Mouse (Mus musculus) NIH3T3 (cell line): ENCODE results near the gene Plxnc1.
A peak's percentile ranks its signal among the peaks of the same experiment; 100 is the strongest.

Source experiments
- DNase-seq: peaks from one replicate; pipeline ENCODE4 v3.0.0-alpha.2; 2012; ENCODE audit warnings: low read depth

Gene Plxnc1

DNA sequence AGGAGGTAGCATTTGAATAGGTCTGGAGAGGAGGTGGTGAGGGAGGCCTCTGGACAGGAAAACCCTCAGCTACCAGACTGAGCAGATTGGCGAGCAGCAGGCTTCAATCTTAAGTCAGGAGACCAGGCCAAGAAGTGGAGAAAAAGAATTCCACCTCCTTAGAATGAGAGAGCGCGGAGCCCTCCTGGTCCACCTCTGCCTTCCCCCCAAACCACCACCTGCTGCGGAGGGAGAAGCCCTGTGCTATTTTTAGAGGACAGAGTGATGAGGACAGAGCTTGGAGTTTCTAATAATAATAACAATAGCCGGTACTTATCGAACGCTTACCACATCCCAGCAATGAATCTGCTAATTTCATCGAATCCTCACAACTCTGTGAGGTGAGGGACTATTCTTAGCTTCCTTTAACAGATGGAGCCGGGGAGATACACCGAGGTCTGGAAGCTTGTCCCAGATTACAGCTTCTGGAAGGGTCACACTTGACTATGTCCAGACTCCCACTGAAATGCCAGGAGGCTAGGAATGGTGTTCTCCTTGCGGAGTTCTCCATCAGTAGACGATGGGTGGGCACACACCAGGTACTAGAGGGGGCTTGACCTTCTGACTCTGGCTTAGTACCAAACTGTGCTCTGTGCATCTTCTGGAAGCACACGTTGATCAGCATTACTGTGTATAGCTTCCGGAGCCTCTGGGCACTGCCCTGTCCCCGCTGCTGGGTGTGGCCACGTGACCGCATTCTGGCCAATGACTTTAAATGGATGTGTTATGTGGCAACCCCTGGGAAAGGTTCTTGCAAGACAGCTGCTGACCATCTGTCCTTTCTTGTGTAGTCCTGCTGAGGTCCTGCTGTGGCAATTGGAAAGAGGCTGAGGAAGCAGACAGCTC lies 125.6 kb downstream of the Plxnc1 start:
- no peak for DNase-seq

DNA sequence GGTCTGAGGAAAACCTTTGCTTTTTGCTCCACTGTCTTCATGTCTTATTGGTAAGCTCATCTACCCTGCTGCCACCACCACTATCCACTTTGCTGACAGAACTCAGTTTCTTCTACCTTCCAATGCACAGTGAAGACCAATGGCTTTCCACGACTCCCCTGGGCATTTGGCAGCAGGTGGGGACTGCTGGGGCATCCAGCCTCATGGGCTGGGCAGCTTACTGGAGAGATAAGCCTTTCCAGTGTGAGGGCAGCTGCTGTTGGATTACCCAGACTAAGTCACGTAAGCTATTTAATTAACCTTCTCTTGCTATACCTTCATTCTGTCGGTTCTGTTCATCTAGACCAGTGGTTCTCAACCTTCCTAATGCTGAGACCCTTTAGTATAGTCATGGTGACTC lies 126.5 kb downstream of the Plxnc1 start:
- no peak for DNase-seq

DNA sequence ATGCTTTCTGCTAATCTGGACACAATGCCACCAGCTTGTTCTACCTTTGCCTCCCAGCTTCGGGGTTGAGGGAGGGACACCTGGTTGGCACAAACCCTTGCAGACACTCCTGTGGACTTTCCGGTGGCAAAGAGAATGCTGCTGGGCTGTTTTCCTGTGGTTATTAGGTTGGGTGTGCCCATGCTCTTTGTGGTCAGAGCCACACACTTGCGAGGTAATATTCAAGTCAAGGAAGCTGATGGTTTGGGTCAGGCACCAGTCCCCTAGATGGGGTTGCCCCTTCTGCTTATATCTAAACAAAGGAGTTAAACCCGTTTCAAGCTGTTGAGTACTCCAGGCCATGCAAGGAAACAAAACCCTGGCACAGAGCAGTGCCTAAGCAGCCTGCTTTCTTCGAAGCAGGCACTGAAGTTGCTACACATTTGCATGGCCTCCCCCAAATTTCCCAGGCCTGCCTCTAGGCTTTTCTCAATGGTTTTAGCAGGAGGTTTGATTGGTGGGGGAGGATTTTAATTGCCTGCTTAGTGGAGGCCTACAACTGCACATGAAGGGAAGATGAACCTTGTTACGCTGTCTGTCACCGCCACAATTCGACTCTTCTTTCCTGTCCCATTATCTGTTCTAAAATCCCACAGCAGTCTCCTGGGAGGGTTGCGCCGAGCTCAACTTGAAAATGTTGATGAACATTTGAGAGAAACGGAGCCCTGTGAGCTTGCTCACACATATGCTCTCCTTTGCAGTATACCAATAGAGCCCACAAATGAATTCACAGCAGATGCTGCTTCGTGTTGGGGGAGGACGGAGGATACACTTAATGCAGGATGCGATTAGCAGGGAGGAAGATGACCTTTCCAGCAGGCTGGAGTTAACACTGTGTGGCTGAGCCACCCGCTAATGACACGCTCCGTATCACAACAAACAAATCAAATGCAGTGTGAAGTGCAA lies 132.5 kb downstream of the Plxnc1 start:
- no peak for DNase-seq

DNA sequence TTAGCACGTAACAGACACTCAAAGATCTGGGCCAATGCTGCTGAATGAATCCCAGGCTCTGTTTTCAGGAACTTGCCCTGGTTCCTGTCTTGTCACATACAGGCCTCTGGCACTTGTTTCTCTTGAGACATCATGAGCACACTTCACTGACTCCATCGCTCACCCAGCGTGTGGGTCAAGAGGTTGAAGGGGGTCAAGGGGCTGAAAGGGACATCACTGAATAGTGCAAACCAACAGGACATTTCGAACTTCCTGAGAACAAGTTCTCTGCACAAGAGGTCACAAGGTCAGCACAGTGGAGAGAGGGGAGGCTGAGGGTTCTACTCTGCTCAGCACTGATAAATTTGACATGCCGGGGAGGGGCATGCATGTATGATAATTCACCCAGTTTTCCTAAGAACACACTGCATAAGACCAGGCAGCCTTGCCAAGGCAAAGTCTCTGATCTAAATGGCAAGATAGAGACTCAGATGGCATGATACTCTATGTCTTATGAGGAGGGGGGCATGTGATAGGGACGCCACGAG lies 134.6 kb downstream of the Plxnc1 start:
- DNase-seq, result no peak

DNA sequence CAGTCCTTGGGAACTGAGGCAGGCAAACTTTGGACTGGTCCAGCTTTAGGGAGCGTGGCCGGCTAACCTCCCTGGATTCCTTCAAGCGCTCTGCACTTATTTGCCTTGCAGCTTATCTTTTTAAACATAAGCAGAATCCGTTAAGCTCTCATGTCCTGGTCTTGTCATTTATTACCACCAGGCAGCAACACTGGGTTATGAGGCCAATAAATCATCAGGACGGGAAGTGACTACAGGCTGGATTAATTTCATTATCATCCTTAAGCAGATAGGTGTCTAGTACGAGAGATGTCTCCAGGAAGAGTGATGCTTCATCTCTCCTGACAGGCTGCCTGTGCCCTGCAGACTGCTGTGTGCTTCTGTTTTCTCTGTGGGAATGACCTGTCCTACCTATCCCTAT lies 136.4 kb downstream of the Plxnc1 start:
- DNase-seq, result no peak

DNA sequence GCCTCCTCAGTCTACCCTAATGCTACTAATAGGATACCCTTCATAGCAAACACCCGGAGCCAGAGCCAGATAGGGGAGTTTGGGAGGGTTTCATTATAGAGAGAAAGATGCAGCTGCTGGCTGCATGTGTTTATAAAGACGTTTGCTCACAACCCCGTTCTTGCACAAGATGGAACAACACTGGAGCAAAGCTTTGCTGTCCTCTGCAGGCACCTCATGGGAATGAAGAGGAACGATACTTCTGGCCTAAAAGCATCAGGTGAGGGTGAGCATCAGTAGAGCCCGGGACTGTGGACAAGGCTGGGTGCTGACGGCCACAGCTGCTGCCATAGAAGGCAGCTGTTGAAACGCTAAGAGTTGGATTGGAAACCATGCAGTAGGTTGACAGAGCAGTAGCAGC lies 137.3 kb downstream of the Plxnc1 start:
- DNase-seq, result peak; percentile 22

DNA sequence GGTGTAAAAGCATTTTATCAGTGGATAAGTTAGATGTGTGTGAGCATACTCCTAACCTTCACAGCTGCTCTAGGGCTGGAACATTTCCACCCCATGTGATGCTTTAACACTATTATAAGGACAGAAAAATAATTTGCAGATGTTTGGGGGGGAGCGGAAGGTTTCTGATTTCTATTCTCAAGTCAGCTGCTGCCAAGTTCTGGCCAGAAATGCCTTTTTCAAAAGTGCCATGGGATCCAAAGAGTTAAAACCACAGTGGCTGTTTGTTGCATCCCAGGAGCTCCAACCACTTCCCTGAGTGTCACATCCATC lies 139.8 kb downstream of the Plxnc1 start:
- DNase-seq, result peak; percentile 68

DNA sequence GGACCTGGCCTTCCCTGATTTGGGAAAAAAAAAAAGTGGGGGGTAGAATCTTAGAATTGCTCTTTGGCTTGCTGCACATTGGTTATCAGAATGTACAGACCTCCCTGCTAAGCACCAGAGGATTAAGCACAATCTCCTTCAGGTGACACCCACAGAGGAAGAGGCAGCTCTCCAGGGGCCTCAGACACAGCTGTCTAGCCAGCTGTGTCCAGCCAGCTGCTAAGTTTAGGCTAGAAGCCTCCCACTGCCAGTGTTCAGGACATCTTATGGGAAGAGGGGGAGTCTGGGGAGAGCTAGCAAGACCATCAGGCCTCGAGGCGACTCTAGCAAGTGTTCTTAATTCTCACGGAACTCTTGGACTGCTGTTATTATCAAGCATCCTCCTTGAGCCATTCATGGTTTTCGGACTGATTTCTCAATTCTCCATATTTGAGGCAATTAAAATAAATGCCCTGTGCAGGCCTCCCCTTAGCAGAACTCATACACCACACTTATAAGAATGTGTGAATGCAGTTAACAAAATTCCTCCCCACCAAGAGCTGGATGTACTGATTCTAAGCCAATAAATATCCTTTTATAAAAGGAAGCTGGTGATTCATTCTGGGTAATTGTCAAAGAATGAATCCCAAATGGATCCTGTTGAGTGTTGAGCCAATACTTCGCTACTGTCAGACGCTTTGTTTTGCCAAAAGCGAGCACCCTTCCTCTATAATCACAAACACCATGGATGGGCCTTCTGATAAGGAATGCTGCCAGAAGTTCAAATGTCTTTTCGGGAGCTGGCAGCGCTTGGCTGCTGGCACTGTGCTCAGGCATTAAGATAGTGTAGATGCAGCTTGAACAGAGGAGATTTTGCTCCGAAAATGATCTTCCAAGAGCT lies 140.4 kb downstream of the Plxnc1 start:
- no peak for DNase-seq

DNA sequence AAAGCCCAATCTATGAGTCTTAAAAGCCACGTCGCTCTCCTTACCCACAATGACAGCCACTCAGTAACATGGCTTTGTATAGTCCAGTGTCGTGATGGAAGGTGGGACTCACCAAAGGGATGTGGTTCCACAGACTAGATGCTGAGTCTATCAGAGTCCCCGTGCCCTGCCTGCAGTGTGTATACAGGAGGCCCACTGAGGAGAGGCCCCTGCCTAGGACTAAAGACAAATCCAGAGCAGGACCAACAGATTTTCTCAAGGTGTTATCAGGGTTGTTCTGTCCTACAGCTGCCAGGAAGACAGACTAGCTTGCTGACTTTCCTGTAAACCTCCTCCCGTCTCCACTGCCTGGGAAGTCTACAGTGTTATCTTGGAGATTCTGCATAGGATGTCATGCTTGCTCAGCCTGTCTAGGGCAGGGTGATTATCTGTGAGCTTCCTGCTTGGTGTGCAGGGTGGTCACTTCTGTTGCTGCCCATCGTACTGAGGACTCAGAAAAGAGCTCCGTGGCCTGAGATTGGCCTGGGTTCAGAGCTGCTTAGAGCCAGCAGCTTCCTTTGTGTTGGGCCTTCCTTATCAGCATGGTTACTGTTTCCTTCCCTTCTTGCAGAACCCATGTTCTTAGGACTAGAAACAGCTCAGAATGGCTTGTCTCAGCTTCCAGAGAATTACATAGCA lies 143.8 kb downstream of the Plxnc1 start:
- no peak for DNase-seq

DNA sequence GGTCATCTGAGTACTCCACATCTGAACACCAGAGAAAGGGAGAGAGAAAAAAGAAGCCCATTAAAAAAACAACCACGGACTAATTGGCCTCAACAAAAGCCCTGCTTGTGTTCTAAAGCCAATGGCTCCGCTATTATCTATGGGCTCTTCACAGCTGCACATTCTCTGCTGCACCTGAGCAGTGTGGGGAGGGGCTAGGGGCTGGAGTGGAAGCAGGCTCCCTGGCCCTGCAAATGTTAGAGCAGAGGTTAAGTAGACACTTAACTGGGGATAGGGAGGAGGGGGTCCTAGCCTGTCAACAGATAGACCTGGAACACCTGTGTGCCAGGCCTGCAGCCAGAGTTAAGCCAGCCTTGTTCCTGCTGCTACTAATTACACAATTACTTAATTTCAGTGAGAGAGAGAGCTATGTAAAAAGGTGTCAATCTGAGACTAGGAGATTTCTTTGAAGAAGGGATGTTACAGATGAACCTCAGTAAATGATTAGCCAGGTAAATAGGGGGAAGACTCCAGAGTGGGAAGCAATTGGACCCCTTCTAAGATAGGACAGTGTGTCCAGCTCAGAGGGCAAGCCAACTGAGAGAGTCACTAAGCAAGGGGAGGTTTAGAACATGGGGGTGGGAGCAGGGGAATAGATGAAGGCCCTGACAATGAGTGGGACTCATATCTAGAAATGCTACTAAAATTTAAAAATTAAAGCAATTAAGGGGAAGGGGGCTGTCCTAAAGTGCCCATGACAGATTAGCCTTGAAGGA lies 145.0 kb downstream of the Plxnc1 start:
- DNase-seq, result no peak

DNA sequence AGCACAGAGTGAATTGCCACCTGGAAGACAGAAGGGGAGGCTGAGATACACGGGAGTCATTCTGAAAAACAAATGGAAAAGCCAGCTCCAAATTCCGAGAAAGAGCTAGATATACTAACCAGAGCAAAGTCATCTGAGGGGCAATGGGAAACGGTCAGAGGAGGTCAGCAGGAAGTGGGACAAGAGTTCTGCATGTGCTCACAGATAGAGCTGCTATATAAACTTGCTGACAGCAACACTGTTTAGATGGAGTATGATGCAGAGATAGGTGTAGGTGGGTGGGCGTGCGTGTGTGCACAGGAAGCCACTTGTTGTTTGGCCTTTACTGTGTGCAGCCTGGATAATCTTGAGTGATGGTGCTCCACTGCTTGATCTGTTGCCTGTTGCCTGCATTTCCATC lies 146.5 kb downstream of the Plxnc1 start:
- DNase-seq, result no peak

DNA sequence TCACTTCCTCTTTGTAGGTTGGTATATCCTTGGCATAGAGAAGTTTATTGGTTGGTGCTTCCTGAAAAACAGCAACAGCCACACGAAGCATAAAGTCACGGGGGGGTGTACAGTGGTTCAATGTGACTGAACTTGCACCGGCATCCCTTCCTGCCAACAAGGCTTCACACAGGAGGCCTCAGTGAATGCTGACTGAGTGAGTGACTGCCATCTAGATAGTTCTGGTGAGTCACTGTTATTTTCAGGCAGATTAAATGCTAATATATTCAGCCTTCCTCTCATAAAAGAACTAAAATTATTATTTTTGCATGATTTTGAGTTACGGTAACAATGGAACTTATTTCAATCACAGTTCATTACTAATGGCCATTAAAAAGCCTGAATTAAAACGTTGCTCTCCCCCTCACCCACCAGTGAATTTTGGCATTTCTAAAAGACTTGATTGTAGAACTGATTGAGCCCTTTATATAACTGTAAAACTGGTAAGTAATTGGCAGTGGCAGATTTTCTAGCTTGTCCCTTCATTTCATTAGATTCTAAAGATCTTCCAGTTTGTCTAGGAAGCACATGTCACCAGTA lies 149.9 kb downstream of the Plxnc1 start:
- no peak for DNase-seq

DNA sequence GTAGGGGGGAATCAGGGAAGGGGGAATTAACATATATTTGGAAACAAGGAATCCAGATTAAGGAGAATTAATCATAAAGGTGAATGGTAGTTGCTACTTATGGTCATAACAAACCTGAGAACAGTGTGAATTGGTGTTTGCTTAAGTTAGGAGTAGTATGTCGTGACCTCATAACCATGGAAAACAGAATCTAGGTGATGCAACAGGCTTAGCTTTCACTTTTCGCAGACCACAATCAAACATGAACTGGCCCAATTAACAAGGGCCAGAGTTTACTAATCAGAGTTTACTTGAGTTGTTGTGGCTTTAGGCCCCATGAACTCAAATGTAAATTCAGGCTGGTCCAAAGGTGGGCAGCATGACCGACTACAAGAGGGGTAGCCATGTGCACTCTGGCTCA lies 150.7 kb downstream of the Plxnc1 start:
- DNase-seq, result no peak

DNA sequence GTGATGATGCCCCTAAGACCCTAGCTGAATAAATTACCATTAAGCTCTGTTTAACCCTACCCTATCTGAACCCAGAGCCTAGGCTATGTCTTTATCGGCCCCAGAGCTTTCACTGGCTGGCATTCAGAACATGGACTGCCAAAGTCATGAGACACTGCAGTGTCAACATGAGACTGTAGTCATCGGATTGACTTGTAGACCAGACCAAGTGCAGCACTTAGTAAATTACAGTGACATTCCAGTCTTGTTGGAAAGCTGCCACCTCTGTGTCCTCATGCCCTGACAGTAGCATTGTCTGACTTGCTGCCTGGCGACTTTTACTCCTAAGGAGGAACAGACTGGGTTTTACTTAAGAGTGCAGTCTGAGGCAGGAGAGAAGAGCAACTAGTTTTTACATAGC lies 155.4 kb downstream of the Plxnc1 start:
- DNase-seq, result no peak

DNA sequence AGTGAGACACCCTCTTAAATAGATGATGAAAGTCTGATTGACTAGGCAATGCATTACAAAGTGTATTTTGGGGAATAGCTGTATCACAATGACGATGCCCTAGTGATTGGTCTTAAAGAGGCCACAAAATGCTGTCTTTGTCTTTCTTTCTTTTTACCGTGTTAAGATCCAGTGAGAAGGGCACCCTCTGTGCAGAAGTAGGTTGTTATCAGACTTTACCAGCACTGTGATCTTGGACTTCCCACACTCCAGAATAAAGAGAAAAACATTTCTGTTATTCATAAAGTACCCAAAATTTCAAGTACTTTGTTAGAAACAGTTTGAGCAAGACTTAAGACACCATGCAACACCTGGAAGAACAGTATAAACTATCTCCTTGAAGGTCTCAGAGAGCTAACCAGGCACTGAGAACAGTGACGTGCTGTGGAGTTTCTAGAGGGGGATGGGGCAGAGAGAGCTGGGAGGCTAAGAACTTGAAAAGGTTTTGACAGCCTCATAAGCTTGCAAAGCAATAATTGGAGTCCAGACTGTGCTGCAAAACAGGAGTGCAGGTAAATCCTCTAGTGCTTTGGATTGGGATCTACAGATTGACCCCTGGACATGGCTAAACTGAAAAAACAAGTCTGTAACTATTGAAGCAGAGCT lies 163.9 kb downstream of the Plxnc1 start:
- no peak for DNase-seq

DNA sequence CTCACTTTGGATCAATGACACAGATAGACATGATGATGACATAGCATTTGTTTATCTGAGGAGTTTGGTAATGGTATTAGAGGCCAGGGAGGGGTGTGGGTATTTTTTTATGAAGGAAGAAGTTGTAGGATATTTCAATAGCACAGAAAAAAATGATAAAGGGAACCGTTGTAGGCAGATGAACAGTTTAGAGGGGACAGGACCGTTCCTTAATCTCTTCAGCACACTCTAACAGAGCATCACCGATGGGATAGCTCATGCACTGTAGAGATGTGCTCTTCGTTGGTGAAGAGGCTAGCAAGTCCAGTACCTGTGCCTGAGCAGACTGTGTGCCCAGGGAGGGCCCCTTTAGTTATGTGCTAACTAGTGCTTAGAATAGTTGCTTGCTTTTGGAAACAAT lies 165.3 kb downstream of the Plxnc1 start:
- DNase-seq, result no peak

DNA sequence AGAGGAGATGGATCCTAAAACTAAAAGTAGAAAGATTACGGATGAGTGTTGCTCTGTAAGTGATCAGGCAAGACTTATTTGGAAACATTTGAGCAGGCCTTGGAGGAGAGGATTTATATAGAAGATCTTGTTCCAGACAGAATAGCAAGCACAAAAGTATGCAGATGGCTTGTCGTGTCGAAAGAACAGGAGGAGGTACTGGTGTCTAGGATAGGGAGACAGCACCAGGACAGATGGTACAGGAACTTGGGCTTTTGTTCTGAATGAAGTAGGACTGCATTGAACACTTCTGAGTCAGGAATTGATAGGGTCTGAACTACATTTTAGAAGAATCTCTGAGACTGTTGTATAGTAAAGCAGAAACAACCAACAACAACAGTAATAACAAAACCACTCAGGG lies 167.1 kb downstream of the Plxnc1 start:
- no peak for DNase-seq

DNA sequence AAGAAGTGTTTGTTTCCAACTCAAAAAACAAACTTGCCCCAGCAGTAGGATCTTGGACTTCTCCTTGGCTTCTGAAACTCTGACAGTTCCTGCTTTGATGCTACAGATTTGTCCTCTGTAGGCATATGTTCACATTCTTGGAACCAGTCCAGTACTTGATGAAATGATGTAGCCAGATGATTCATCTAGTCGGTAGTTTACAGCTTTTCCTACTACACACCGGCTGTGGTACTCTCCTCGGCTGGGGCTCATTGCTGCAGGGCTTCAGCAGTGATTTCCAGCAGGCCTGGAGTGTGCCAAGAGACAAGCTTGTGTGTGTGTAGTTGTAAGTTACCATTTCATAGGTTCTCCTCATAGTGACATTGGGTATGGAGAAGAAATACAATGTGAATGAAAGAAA lies 173.1 kb downstream of the Plxnc1 start:
- DNase-seq, result peak; percentile 83

DNA sequence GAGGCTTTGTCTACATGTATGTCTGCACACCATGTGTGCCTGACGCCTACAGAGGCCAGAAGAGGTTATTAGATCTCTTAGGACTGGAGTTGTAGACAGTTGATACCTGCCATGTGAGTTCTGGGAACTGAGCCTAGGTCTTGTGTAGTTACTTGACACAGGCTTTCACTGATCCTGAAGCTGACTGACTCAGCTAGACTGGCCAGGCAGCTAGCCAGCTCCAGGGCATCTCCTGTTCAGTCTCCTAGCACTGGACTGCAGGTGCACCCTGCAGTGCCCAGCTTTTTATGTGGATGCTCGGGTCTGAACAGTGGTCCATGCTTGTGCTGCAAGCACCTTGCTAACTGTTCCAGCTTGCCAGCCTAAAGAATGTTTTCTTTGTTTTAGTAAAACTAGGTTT lies 197.6 kb downstream of the Plxnc1 start:
- peak; percentile 40 for DNase-seq

DNA sequence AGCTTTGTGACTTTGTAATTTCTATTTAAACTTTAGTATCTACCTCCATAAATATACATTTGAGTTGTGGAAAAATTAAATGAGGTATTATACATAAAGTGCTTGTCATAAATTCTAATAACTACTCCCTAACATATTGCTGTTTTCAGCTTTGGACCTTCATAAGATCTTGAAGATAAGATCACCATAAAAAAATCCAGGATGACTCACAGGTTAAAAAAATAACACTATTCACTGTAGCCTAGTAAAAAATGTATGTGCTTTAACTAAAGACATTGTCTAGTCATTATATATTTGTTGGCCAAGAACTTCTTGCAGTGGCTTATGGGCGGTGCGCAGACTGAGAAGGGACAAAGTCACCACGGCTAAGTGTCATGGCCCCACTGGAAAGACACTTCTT lies 203.2 kb downstream of the Plxnc1 start:
- peak; percentile 11 for DNase-seq
